Mouse (Mus musculus) limb, embryonic 13.5 days (tissue): ENCODE data around the gene P2rx4. TPM values are rescaled to one million over a fixed set of nuclear protein-coding genes. Genes with fewer than 3 reads are reported as not detected.
A peak's percentile ranks its signal among the peaks of the same experiment; 100 is the strongest.
"Not testable (repeated sequence)": the region's sequence is repeated elsewhere in the genome, so short reads cannot be mapped to it uniquely, and the experiment has no call there.

Source experiments
- ATAC-seq: fragments of 200-750 bp; cut with Nextera tagmentation; 2 replicates; pipeline ENCODE4 v1.8.0; 2017; ENCODE audit warnings: low read depth, moderate number of reproducible peaks, moderate TSS enrichment; ENCODE audit not compliant: low FRiP score
- H3K27ac ChIP-seq: fragments of 300-500 bp; sonication (generic); 2 replicates; pipeline ENCODE4 v1.5.1; 2015; ENCODE audit warnings: inconsistent platforms, mild to moderate bottlenecking, moderate library complexity
- H3K27me3 ChIP-seq: fragments of 300-500 bp; sonication (generic); 2 replicates; pipeline ENCODE4 v1.6.1; 2015; ENCODE audit warnings: mild to moderate bottlenecking, inconsistent platforms
- H3K36me3 ChIP-seq: fragments of 300-500 bp; sonication (generic); 2 replicates; pipeline ENCODE4 v1.6.1; 2015; ENCODE audit warnings: inconsistent platforms, mild to moderate bottlenecking, moderate library complexity
- H3K4me1 ChIP-seq: fragments of 300-500 bp; sonication (generic); 2 replicates; pipeline ENCODE4 v1.6.1; 2015; ENCODE audit warnings: inconsistent platforms
- H3K4me2 ChIP-seq: fragments of 300-500 bp; sonication (generic); replicated peaks from 2 replicates; pipeline ENCODE4 v1.6.1; 2015; ENCODE audit warnings: inconsistent platforms, mild to moderate bottlenecking, moderate library complexity
- H3K4me3 ChIP-seq: fragments of 300-500 bp; sonication (generic); 2 replicates; pipeline ENCODE4 v1.5.1; 2015; ENCODE audit warnings: moderate library complexity, mild to moderate bottlenecking, inconsistent platforms
- H3K9ac ChIP-seq: fragments of 300-500 bp; sonication (generic); 2 replicates; pipeline ENCODE4 v1.6.1; 2015; ENCODE audit warnings: mild to moderate bottlenecking, inconsistent platforms
- H3K9me3 ChIP-seq: fragments of 300-500 bp; sonication (generic); 2 replicates; pipeline ENCODE4 v1.6.1; 2016; ENCODE audit warnings: inconsistent platforms
- WGBS: fragments of 180-500 bp; shearing (Covaris S2); methylation state at CpG from one replicate; pipeline ENCODE4 v1.1.7; 2015; 5-methylcytosine and 5-hydroxymethylcytosine counted together
- polyA plus RNA-seq: library from polyadenylated mRNA; unstranded; fragments of >200 nt; fragmentation: Nextera tagmentation; extraction: Ambion mirVana; gene quantifications from 2 replicates; pipeline ENCODE4 v1.2.1, GENCODE M21; 2015

Gene P2rx4
- polyA plus RNA-seq = 16.1 and 16.8 TPM in 2 replicates

DNA sequence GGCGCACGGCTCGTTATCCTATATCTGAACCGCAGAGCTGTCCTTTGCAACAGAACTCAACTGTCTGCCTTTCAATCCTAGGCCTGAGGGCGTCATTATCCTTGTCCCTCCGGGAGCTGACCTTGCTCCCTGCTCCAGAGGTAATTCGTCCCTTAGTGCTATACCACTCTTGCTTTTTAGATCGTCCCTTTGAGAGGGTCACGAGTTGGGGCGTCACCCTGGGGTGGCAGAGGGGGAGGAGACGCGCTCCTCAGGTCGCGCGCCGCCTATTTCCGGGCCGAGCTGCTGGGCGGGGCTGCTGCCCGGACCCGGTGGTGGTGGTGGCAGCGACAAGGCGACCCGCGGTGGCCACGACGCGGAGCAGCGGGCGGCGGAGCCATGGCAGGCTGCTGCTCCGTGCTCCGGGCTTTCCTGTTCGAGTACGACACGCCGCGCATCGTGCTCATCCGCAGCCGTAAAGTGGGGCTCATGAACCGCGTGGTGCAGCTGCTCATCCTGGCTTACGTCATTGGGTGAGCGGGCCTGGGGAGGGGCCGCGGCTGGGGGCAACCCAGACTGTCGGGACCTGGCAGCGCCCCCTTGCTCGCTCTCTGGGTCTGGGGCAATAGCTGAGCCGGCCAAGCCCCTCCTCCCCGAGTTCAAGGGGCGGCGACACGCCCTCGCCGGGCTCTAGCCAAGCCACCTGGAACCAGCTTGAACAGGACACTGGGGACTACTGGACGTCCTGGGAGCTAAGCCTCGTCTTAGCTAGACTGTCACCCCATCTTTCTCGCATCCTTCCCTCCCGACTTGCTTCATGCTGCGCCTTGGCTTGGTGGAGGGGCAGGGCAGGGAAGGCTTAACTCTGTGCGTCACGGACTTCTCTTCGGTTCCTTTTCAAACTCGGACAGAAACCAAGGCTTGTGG, at the start of gene P2rx4:
Gene P2rx4, plus strand, starts transcription at position 269 of the 906 bp plus-strand sequence.
- under 1% methylated on average over 66 of the region's 66 CpGs for WGBS
- Histone ChIP-seq H3K9ac (peak within 1 kb of the TSS; percentile 85), H3K4me3 (peak within 1 kb of the TSS; percentile 75), H3K36me3 (no peaks in the 10 kb centered on the region), H3K27ac (peak within 1 kb of the TSS; percentile 55; the same call in 1 of the 2 replicates), H3K9me3 (no peaks in the 10 kb centered on the region), H3K27me3 (0 out of 2 replicates have a peak, but pooled peaks cover 4% of the 10 kb centered on the region), H3K4me1 (peaks cover 8% of the 10 kb centered on the region), H3K4me2 (peak within 1 kb of the TSS; percentile 85)
- peak; percentile 87 for ATAC-seq

DNA sequence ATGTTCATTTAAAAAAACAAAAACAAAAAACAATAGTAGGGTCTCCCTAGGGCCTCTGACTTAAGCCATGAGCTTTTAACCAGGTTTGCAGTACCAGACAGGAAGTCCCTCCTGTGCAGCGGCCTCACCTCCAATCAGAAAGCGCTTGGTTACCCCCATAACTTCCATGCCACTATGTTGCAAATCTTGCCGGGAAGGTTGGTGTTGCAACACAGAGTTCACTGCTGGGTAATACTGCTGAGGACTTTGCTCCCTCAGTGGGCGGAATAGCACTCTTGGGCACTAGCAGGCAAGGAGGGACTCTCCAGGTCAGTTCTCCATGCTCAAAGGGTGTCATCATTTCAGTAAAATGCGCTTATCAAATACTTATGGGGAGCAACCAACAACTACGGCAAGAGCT, 44.8 kb upstream of the P2rx4 start:
- Histone ChIP-seq H3K4me3 (no peak overlapping the region), H3K27ac (no peak overlapping the region), H3K4me1 (no peaks in the 10 kb centered on the region), H3K9ac (no peak overlapping the region), H3K36me3 (no peaks in the 10 kb centered on the region), H3K27me3 (no peaks in the 10 kb centered on the region), H3K4me2 (no peak overlapping the region), H3K9me3 (no peaks in the 10 kb centered on the region)
- WGBS = 91% methylated on average over 6 of the region's 6 CpGs
- no peak for ATAC-seq

DNA sequence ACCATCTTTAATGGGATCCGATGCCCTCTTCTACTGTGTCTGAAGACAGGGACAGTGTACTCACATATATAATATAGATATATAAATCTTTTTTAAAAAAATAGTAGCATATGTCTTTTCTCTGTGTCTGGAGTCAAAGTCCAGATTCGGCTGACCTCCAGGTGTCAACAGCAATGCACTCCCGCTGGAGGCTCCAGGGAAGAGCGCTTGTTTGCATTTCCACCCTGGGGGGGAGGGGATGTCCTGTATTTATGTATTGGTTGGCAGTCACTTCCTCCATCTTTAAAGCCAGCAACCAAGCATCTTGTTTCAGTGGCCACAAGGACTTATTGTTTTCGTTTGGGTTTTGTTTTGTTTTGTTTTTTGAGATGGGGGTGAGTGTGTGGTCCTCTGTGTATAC, 42.3 kb upstream of the P2rx4 start:
- Histone ChIP-seq H3K4me2 (no peak overlapping the region), H3K9me3 (no peaks in the 10 kb centered on the region), H3K9ac (no peak overlapping the region), H3K27me3 (no peaks in the 10 kb centered on the region), H3K36me3 (no peaks in the 10 kb centered on the region), H3K4me1 (no peaks in the 10 kb centered on the region), H3K27ac (no peak overlapping the region), H3K4me3 (no peak overlapping the region)
- no peak for ATAC-seq
- WGBS = 61% methylated on average over 5 of the region's 5 CpGs

DNA sequence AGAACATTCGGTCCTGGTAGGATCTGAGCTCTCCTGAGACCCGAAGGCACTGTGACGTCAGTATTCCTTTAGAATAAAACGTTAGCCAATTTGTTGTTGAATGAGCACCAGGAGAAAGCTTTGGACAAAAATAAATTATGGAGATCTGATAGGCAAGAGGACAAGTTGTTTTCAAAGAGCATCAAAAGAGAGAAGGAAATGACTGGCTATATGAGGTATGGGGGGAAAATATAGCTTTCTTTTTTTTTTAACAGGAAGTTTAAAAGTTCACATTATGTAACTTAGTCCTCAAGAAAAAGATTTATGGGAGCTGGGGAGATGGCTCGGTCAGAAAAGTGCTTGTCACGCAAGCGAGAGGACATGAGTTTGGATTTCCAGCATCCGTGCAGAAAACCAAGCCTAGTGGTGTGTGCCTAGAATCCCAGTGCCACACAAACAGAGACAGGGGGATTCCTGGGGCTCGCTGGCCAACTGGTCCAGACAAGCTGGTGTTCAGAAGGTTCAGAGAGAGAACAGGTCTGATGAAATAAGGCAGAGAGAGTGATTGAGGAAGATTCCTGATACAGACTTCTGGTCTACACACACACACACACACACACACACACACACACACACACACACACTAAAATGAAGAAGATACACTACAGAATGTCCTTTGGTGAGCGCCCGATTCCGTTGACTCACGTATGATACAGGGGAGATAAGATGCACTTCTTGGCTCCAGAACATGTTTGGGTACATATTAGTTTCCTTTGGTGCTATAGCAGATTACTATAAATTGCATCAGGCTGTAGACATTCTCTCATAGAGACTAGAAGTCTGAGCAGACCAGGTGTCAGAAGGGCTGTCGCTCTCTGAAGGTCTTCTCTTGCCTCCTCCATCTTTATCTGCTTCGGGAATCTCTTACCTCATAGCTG, 38.1 kb upstream of the P2rx4 start:
- Histone ChIP-seq H3K36me3 (no peaks in the 10 kb centered on the region), H3K27me3 (no peaks in the 10 kb centered on the region), H3K27ac (no peak overlapping the region), H3K9ac (no peak overlapping the region), H3K9me3 (no peaks in the 10 kb centered on the region), H3K4me2 (no peak overlapping the region), H3K4me1 (no peaks in the 10 kb centered on the region), H3K4me3 (no peak overlapping the region)
- WGBS = 80% methylated on average over 15 of the region's 15 CpGs
- no peak for ATAC-seq

DNA sequence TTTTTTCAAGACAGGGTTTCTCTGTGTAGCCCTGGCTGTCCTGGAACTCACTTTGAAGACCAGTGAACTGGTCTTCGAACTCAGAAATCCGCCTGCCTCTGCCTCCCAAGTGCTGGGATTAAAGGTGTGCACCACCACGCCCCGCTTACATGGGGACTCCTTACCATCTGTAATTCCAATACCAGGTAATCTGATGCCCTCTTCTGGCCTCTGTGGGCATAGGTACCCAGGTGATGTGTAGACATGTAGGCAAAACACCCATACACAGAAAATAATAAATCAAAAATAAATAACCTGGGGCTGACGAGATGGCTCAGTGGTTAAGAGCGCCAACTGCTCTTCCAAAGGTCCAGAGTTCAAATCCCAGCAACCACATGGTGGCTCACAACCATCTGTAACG, 35.7 kb upstream of the P2rx4 start:
- not testable (repeated sequence) for H3K27me3 ChIP-seq, H3K4me2 ChIP-seq, ATAC-seq, H3K9me3 ChIP-seq, H3K36me3 ChIP-seq, H3K27ac ChIP-seq, H3K4me3 ChIP-seq, H3K9ac ChIP-seq, H3K4me1 ChIP-seq
- 74% methylated on average over 7 of the region's 7 CpGs for WGBS

DNA sequence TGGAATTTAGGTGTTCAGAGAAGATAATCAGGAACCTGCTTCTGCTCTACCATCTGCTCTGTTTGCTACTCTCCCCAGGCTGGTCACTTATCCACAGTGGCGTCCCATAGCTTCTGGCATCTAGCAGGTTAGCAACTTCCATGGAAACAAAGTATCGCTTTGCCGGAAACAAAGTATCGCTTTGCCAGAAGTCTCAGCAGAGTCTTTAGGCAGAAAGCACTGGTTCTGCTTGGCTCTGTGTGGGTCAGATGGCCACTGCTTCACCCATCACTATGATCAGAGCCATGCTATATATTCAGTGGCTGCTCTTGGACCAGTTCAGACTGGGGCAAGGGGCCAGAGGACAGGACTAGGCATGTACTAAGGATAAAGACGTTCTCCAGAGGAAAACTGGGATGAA, 35.0 kb upstream of the P2rx4 start:
- Histone ChIP-seq H3K4me2 (no peak overlapping the region), H3K4me1 (no peaks in the 10 kb centered on the region), H3K27me3 (no peaks in the 10 kb centered on the region), H3K27ac (no peak overlapping the region), H3K9ac (no peak overlapping the region), H3K9me3 (no peaks in the 10 kb centered on the region), H3K4me3 (no peak overlapping the region), H3K36me3 (no peaks in the 10 kb centered on the region)
- WGBS = 86% methylated on average over 5 of the region's 5 CpGs
- no peak for ATAC-seq

DNA sequence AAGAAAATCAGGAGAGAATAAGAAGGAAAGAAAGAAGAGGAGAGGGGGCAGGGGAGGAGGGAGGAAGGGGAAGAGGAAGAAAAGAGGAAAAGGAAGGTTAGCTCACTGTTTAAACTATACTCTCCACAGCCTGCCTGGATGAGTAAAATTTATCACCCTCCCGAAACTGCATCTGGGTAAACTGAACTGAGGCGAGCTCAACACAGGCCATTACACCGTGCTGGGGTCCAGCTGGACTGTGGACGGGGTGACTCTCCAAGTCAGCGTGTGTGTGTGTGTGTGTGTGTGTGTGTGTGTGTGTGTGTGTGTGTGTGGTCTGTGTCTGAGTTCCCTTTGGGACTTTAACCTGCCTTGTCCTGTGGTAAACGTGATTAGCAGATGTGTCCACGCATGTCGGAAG, 31.3 kb upstream of the P2rx4 start:
- ATAC-seq = no peak
- no peaks in the 10 kb centered on the region for H3K9me3 ChIP-seq
- H3K36me3 ChIP-seq = no peaks in the 10 kb centered on the region
- 56% methylated on average over 8 of the region's 8 CpGs for WGBS
- no peak overlapping the region for H3K27ac ChIP-seq
- no peaks in the 10 kb centered on the region for H3K4me1 ChIP-seq
- no peaks in the 10 kb centered on the region for H3K27me3 ChIP-seq
- H3K4me3 ChIP-seq = no peak overlapping the region
- H3K4me2 ChIP-seq = no peak overlapping the region
- H3K9ac ChIP-seq = no peak overlapping the region

DNA sequence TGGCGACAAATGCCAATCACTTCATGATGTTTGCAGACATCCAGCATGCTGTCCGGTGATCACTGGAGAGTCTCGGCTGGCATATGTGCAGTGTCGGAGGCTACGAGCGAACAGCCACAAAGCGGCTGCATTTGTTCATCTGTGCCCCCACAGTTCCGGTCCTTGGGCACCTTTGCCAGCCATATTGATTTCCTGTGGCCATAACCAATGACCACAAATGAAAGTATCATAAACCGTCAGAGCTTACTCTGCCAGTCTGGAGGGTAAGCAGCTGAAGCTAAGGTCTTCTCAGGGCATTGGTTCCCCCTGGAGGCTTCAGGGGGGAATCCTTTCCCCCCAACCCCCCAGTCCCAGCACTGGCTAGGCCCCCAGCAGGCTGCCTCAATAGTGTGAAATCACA, 29.4 kb upstream of the P2rx4 start:
- Histone ChIP-seq H3K9ac (no peak overlapping the region), H3K27ac (no peak overlapping the region), H3K4me3 (no peak overlapping the region), H3K36me3 (no peaks in the 10 kb centered on the region), H3K4me2 (no peak overlapping the region), H3K9me3 (no peaks in the 10 kb centered on the region), H3K4me1 (no peaks in the 10 kb centered on the region), H3K27me3 (no peaks in the 10 kb centered on the region)
- 92% methylated on average over 9 of the region's 9 CpGs for WGBS
- no peak for ATAC-seq

DNA sequence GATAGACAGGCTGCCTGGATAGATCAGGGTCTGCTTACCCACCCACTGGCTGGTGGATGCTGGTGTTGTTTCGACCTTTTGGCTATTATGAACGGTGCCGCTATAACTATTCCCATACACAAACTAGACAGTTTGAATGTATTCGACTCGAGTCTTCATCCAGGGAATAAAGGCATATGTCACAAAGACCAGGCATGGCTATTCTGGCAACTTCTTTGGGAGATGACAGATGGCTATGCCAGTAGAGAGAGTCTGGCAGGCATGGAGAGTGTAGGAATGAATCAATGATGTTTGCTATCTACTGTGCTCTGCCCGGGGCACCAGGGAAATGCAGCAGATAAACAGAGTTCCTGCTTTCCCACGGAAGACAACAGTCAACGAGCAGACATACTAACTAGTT, 27.5 kb upstream of the P2rx4 start:
- H3K4me2 ChIP-seq = no peak overlapping the region
- no peak overlapping the region for H3K9ac ChIP-seq
- no peaks in the 10 kb centered on the region for H3K27me3 ChIP-seq
- WGBS = 91% methylated on average over 8 of the region's 8 CpGs
- no peak for ATAC-seq
- H3K4me3 ChIP-seq = no peak overlapping the region
- H3K36me3 ChIP-seq = no peaks in the 10 kb centered on the region
- no peaks in the 10 kb centered on the region for H3K9me3 ChIP-seq
- H3K4me1 ChIP-seq = no peaks in the 10 kb centered on the region
- no peak overlapping the region for H3K27ac ChIP-seq

DNA sequence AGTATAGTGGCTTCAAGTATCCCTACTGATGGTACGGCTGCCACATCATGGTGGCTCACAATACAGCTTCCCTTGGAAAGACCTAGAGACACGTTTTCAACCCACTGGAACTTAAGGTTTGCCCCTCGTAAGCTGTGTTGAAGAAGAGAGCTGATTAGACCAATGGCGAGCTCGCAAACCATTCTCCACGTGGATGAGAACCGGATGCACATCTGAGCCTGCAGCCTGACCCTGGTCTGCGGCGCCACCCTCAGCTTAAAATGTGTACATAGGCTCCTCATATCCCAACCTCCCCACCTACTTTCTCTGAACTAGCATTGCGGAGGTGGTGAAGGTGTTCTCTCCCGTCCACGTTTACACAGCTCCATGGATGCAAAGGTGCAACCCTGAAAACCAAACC, 26.1 kb upstream of the P2rx4 start:
- Histone ChIP-seq H3K9ac (no peak overlapping the region), H3K9me3 (no peaks in the 10 kb centered on the region), H3K4me2 (no peak overlapping the region), H3K27me3 (no peaks in the 10 kb centered on the region), H3K36me3 (no peaks in the 10 kb centered on the region), H3K4me3 (no peak overlapping the region), H3K4me1 (no peaks in the 10 kb centered on the region), H3K27ac (no peak overlapping the region)
- ATAC-seq = no peak
- 80% methylated on average over 12 of the region's 12 CpGs for WGBS

DNA sequence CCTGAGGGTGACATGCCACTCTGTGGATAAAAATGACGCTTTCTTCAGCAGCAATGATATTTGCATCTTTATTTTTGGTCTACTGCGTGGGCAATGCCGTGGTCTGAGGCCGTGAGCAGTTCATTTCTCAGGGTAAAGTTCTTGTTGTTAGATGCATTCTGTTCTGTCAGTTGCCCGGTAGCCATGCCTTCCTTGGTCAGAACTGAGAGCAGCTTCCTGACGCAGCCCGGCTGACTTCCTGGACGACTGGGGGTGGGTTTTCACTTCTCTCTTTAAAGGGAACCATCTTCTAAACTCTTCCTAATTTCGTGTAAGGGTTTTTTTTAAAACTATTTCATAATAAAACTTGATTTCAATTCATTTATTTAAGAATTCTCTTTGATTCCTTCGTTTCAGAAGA, 23.4 kb upstream of the P2rx4 start:
- WGBS = 78% methylated on average over 10 of the region's 10 CpGs
- no peak overlapping the region for H3K4me2 ChIP-seq
- no peak for ATAC-seq
- no peaks in the 10 kb centered on the region for H3K36me3 ChIP-seq
- H3K4me1 ChIP-seq = no peaks in the 10 kb centered on the region; the same call in 1 of the 2 replicates
- H3K4me3 ChIP-seq = no peak overlapping the region
- H3K27ac ChIP-seq = no peak overlapping the region
- no peaks in the 10 kb centered on the region for H3K27me3 ChIP-seq
- no peak overlapping the region for H3K9ac ChIP-seq
- H3K9me3 ChIP-seq = no peaks in the 10 kb centered on the region

DNA sequence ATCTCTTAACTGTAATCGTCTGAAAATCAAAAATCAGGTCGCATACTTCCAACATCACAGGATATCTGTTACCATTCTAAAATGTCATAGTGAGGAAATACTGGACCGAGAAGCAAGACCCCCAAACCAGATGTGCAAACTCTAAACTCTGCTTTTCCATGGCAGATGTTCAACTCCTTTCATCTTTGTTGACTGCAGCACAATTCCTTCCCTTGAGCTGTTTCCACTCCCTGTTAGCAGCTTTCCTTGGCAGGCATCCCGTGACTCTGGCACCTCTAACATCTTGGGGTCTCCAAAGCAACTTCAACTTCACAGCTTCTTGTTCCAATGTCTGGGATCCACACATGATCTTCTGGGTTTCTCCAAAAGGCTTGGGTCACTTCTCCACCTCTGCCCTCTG, 20.0 kb upstream of the P2rx4 start:
- Histone ChIP-seq H3K36me3 (no peaks in the 10 kb centered on the region), H3K4me2 (no peak overlapping the region), H3K4me1 (no peaks in the 10 kb centered on the region; the same call in 1 of the 2 replicates), H3K27me3 (no peaks in the 10 kb centered on the region), H3K9ac (no peak overlapping the region), H3K9me3 (no peaks in the 10 kb centered on the region), H3K4me3 (no peak overlapping the region), H3K27ac (no peak overlapping the region; the same call in 1 of the 2 replicates)
- no peak for ATAC-seq
- WGBS = 67% methylated on average over 4 of the region's 4 CpGs
